Mouse (Mus musculus) lung, adult 2 months (tissue): ENCODE results near the gene Rbm33.

Experiments
- CTCF ChIP-seq: fragments of 200-500 bp; IDR thresholded peaks from 2 replicates; pipeline ENCODE4 v1.5.1; 2011; ENCODE audit warnings: mild to moderate bottlenecking, low read length, control low read depth; ENCODE audit not compliant: insufficient read depth
- POLR2A ChIP-seq: fragments of 200-500 bp; IDR thresholded peaks from 2 replicates; pipeline ENCODE4 v1.6.1; 2011; ENCODE audit warnings: low read depth, mild to moderate bottlenecking, control low read depth, low read length, borderline replicate concordance; ENCODE audit errors: extremely low read depth

- TF ChIP-seq POLR2A (no peak), CTCF (no peak)
These were observed 18.8 kb upstream of the Rbm33 start for GRCm38 (mm10) chr5:28298161-28298560.
